Mouse (Mus musculus) macrophage (primary cell): Measurements from ENCODE around the gene Ap1s3. TPM values are rescaled to one million over a fixed set of nuclear protein-coding genes. Genes with fewer than 3 reads are reported as not detected.
A peak's percentile ranks its signal among the peaks of the same experiment; 100 is the strongest.

Experiments used
- H3K27ac ChIP-seq: fragments of 350-480 bp; formaldehyde crosslinking; 2 replicates; pipeline ENCODE4 v1.9.0; 2021
- H3K36me3 ChIP-seq: fragments of 350-480 bp; formaldehyde crosslinking; 2 replicates; pipeline ENCODE4 v1.9.0; 2021; ENCODE audit errors: inconsistent target
- H3K4me3 ChIP-seq: fragments of 350-480 bp; formaldehyde crosslinking; 2 replicates; pipeline ENCODE4 v1.9.0; 2021; ENCODE audit errors: inconsistent target
- H3K79me2 ChIP-seq: fragments of 350-480 bp; formaldehyde crosslinking; 2 replicates; pipeline ENCODE4 v1.9.0; 2021; ENCODE audit errors: inconsistent target
- WGBS: methylation state at CpG from one replicate; pipeline ENCODE4 v1.1.7; 2026; ENCODE audit warnings: inconsistent platforms; ENCODE audit not compliant: missing documents; 5-methylcytosine and 5-hydroxymethylcytosine counted together
- polyA plus RNA-seq: library from polyadenylated mRNA; stranded (reverse); fragments of 250-400 nt; gene quantifications from 3 replicates; pipeline ENCODE4 v1.2.4, GENCODE M21; 2018; ENCODE audit warnings: inconsistent platforms
- total RNA-seq, 78 experiments: library from RNA; depleted of rRNA; stranded (reverse); fragments of 250-400 nt; gene quantifications; 1 replicate in 9 of 78; 2 replicates in 24 of 78; 3 replicates in 43 of 78; 4 replicates in 2 of 78; pipeline ENCODE4 v1.2.4; 2018; ENCODE audit warnings: inconsistent platforms in 56 of 78

Ap1s3 gene
- total RNA-seq (2018; cell fraction: chromatin; rRNA removed) = 1 to 10 TPM in 3 of 26 experiments, under 1 TPM in 12, not detected in 11; 0.23 to 1.9 (median 0.66) TPM
- total RNA-seq (2018; cell fraction: cytosol; rRNA removed) = 1 to 10 TPM in 13 of 26 experiments, under 1 TPM in 13; 0.42 to 2.6 (median 1.2) TPM
- total RNA-seq (2018; cell fraction: nucleus; rRNA removed) = 1 to 10 TPM in 12 of 26 experiments, under 1 TPM in 14; 0.25 to 2.3 (median 0.81) TPM
- polyA plus RNA-seq = 1.1 to 2.0 TPM (median 1.3 TPM) in 3 replicates

DNA sequence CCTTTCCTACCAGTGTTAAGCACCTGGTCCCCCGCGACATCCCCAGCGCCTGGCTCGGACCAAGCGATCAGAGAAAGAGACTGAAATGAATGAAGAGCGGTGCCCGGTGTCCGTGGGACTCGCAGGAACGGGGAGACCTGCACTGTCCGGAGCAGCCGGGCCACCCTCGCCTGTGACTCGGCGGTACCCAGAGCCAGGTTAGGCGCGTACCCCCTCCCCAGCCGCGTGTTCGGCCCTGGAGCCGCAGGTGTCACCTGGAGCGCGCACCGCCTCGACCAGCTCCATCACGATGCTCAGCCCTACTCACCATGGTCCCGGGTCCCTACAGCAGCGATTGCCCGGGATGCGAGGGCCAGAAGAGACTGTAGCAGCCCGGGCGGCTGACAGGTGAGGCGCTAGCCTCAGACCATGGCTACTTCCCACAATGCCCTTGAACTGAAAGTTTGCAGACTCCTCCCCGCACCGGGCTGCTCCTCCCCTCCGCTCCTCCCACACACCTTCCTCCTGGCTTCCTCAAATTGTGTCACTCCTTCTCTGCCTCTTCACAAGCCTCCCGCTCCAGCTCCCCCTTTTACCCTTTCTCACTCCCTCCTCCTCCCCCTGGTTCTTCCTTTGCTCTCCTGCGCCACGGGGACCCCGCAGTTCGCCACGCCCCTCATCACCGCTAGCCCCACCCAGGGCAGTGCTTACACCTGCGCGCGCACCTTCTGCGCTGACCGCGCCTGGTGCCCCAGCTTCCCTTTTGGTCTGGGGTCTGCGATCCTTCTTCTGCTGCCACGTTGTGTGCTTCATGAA is at the start of gene Ap1s3:
TSS of gene Ap1s3 (minus strand) at position 430 of the 795 bp plus-strand sequence.
- no peak within 1 kb of the TSS for H3K27ac ChIP-seq
- H3K36me3 ChIP-seq = no peaks in the 10 kb centered on the region
- under 1% methylated on average over 50 of the region's 51 CpGs for WGBS
- H3K79me2 ChIP-seq = no peaks in the 10 kb centered on the region; the same call in 1 of the 2 replicates
- peak within 1 kb of the TSS; percentile 57 for H3K4me3 ChIP-seq

DNA sequence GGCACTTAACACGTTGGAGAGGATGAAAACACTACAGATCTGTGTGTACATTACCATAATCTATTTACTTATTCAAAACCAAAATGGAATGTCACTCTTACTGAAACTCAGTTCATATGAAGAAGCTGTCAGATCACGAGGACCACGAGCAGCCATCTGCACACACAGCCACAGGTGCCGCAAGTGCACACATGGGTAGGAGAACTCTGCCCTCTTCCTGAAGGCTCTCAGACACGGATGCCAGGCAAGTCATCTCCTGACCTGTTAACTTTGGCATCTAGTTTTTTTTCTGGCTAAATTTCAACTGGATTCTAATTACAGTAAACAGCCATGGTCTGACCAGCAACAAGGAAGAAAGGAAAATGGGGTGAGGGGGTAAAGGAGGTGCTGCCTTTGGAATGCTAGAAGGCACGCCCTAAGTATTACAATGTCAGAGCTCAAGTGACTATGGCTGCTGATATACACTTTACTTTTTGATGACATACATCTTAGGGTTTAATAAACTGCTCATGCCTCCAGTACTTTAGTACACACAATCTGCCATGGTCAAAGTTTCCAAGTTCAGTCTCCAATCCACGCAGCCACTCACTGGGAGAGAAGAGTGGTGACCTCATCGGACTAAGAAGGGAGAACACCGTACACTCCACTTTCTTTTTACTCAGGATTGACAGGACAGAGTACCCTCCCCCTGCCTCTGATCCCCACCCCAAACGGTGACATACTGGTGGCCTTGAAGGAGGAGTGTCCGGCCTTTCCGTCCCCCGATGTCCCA is 42.6 kb upstream of the Ap1s3 start:
- H3K36me3 ChIP-seq = peaks cover 25% of the 10 kb centered on the region
- H3K79me2 ChIP-seq = no peaks in the 10 kb centered on the region
- no peak overlapping the region for H3K4me3 ChIP-seq
- 97% methylated on average over 13 of the region's 13 CpGs for WGBS
- no peak overlapping the region for H3K27ac ChIP-seq

DNA sequence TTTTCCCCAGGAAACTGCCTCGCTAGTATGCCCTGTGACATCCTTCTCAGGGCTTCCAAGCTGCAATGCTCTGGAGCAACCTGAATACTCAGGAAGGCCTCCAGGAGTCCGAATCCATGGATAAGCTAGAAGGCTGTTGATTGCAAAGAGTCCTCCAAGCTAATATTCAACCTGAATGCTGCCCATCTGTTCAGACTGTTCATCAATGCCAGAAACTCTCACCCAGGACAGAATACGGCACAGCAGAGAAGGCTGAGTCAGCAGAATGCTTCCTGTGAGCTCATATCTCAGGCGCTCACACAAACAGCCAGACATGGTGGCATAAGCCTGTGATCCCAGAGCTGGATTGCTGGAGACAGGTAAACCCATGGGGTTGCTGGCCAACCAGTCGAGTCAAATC is 41.3 kb upstream of the Ap1s3 start:
- H3K36me3 ChIP-seq = peaks cover 26% of the 10 kb centered on the region
- no peak overlapping the region for H3K4me3 ChIP-seq
- WGBS = 98% methylated on average over 5 of the region's 5 CpGs

DNA sequence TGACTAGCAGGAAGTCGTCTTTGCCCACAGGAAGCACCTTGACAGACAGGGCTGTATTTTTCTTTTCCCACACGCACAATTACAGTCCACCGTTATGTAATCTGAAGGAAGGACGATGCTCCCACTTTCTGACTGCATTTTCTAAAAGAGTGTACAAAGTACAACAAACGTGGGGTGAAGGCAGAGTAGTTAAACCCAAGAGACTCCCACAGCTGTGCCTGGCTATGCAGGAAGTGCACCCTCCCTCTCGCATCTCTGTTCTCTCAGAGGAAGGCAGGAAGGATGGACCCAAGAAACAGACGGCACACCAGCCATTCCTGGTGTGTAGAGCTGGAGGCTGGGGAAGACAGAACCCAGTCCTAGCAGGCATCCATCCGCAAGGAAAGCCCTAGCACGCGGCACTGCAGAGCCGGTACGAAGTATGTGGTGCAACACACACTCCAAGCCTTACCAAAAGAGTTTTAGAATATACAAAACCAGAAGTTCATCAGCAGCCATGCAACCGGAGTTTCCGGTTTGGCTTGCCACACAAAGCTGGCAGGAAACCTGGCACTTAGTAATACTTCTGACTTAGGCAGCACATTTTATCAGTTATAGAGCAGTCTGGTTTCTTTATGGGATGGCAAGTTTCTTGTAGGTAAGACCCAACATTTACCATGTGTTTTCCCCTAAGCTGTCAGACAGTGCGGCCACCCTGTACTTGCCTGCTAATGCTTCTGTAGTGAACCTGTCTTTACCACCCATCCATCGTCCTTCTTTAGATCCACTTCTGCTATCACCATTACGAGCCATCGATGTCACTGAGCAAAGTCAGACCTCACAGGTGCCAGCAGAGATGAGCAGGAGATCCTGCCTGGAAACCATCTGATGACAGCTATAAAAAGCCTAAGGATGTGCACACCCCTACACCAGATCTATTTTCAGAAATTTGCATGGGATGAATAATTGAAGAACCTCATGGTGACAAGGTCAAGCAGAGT is 39.7 kb upstream of the Ap1s3 start:
- Histone ChIP-seq H3K27ac (peak overlapping the region; percentile 60), H3K36me3 (peaks cover 43% of the 10 kb centered on the region), H3K79me2 (no peaks in the 10 kb centered on the region), H3K4me3 (no peak overlapping the region)
- 5% methylated on average over 18 of the region's 18 CpGs for WGBS

More for the DNA sequence above, 41.3 kb upstream of the Ap1s3 start:
- no peak overlapping the region for H3K27ac ChIP-seq
- no peaks in the 10 kb centered on the region for H3K79me2 ChIP-seq

DNA sequence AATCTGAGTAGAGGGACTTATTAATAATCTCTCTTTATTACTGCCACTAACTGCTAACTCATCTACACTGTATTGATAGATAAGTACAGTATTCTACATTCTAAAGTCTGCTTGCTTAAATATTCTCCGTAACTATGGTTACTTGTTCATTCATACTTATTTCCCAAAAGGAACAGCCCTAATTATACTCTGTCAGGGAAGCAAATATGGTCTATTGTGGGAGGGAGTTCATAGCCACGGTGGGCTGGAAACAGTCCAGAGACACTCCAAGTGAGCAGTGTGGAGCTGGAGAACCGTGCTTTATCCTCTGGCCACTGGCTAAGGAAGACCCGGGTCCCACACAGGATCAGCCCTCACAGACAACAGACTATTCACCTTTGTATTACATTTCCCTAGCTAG is 38.9 kb upstream of the Ap1s3 start:
- no peak overlapping the region for H3K4me3 ChIP-seq
- H3K79me2 ChIP-seq = no peaks in the 10 kb centered on the region
- peaks cover 50% of the 10 kb centered on the region for H3K36me3 ChIP-seq
- H3K27ac ChIP-seq = peak overlapping the region; percentile 60
- 3% methylated on average over 3 of the region's 4 CpGs for WGBS

DNA sequence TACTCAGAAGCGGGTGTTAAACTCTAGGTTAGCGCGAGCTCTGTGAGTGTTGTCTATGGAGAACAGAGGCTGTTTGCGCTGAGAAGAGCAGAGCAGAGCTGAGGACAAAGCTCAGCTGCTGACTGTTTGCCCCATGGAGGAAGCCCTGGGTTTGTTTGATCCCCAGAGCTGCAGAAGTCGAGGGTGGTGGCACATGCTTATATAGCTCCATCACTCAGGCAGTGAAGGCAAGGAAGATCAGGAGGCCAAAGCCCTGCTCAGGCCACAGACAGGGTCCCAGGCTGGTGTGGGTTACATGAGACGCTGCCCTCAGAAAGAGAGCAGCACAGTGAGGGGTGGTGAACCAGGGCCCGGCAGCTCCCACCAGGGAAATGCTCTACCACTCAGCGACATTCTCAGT is 38.4 kb upstream of the Ap1s3 start:
- Histone ChIP-seq H3K4me3 (no peak overlapping the region), H3K36me3 (peaks cover 55% of the 10 kb centered on the region), H3K79me2 (no peaks in the 10 kb centered on the region), H3K27ac (no peak overlapping the region)
- WGBS = 64% methylated on average over 8 of the region's 8 CpGs

DNA sequence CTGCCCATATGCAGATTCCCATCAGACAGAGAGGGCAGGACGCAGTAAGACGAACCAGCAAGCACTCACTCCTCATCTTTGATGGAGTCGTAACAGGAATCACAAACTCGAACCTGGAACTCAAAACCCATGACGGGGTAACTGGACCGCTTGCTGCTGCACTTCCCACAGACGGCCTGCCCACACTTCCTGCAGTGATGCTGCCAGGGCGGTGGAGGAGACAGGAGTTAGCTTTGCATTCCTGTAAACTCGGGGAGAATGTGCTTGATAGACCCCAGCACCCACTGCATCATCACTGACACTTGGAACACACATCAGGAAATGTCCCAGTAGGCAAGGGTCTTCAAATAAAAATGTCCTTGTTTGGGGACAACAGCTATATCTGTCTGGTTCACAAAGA is 35.6 kb upstream of the Ap1s3 start:
- H3K27ac ChIP-seq = no peak overlapping the region
- H3K36me3 ChIP-seq = peaks cover 42% of the 10 kb centered on the region
- WGBS = 89% methylated on average over 9 of the region's 9 CpGs
- no peaks in the 10 kb centered on the region for H3K79me2 ChIP-seq
- no peak overlapping the region for H3K4me3 ChIP-seq

DNA sequence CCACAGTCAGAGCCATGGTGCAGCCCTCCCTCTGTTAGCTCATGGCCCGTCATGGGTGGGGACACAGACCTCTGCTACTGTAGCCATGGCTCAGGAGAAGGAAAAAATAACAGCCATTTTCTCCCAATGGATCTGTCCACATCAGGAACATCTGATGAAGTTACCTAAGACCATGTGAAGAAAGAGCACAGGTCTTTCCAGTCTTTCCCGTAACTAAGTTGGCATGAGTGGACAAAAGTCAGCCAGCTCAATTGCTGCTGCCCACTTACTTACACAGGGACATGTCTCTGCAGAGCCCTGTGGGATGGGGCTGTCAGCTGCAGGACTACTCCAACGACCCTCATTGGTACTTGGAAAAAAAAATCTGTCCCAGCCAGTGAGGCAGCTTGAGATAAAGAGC is 34.9 kb upstream of the Ap1s3 start:
- H3K36me3 ChIP-seq = peaks cover 47% of the 10 kb centered on the region
- WGBS = 95% methylated on average over 3 of the region's 3 CpGs

DNA sequence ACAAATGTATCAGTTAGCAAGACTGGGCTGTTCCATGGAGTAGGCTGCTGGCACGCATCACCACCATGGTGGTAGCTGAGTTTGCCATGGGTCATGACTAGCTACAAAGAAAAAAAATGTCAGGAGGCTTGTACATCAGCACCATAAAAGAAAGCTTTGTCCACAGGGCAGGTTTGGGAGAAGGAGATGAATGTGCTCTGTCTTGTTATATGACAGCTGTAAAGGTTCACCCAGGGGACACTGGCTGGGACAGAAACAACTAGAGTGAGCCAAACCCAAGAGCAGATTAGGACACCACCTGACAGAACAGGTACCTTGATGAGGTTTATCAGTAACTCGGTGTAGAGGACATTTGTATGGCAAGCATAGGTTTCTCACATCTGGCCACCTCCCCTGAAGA is 32.9 kb upstream of the Ap1s3 start:
- WGBS = 100% methylated on average over 2 of the region's 2 CpGs
- H3K79me2 ChIP-seq = no peaks in the 10 kb centered on the region
- no peak overlapping the region for H3K27ac ChIP-seq
- H3K4me3 ChIP-seq = no peak overlapping the region
- H3K36me3 ChIP-seq = peaks cover 47% of the 10 kb centered on the region

More for the DNA sequence above, 34.9 kb upstream of the Ap1s3 start:
- Histone ChIP-seq H3K27ac (no peak overlapping the region), H3K4me3 (no peak overlapping the region), H3K79me2 (no peaks in the 10 kb centered on the region)

DNA sequence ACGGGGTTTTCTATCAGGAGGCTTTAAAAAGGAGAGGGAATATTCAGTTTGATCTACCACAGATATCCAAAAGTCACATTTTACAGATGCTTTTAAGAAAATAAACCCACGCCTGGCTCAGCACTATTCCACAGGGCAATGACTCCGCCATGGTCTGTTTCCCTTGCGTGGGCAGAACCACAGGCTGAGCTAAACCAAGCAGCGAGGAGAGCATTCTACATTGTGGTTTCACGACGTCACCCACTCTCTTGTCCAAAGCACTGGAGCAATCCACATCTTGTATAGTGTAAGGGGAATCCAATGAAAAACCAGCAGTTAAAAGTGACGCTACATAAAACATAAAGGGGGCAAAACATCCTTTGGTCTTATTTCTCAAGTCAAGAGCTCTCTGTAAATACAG is 31.7 kb upstream of the Ap1s3 start:
- WGBS = 71% methylated on average over 8 of the region's 8 CpGs
- no peak overlapping the region for H3K27ac ChIP-seq
- no peaks in the 10 kb centered on the region for H3K79me2 ChIP-seq
- peaks cover 47% of the 10 kb centered on the region for H3K36me3 ChIP-seq
- H3K4me3 ChIP-seq = no peak overlapping the region

DNA sequence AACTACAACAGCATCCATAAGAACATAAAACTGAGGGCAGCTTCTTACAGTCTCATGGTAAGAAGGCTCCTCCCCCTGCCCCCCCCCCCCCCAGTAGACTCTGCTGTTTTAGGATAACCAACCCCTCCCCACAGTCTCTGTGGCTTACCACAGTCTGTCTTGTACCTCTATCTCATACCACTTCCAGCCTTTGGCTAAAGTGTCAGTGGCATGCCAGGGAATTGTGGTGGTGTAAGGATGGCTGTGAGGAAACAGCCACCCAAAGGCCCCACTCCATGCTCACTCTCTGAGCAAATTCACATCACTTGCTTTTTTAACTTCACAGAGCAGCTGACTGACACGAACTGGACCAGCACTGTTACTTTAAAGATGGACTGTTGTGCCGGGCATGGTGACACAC is 26.7 kb upstream of the Ap1s3 start:
- Histone ChIP-seq H3K4me3 (no peak overlapping the region), H3K27ac (no peak overlapping the region), H3K36me3 (0 out of 2 replicates have a peak, but pooled peaks cover 5% of the 10 kb centered on the region), H3K79me2 (no peaks in the 10 kb centered on the region)
- WGBS = 38% methylated on average over 2 of the region's 2 CpGs

DNA sequence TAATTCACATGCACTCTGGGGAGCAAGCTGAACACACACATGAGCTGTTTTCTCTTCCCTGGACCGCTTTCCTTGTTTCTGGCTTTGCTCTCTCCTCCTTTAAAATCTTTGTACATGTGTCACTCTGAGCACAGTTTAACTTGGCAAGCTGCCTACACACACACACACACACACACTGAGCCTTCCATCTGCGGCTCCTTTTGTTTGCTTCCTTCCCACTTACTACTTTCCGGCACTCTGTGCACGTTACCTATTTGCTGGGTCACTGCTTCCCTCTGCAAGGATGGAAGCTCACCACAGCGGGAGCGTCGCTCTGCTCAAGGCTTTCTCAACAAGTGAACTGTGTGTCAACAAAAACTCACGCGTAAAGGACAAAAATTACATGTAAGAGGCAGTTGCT is 25.6 kb upstream of the Ap1s3 start:
- WGBS = 8% methylated on average over 9 of the region's 9 CpGs
- Histone ChIP-seq H3K27ac (no peak overlapping the region), H3K4me3 (no peak overlapping the region), H3K36me3 (0 out of 2 replicates have a peak, but pooled peaks cover 5% of the 10 kb centered on the region), H3K79me2 (no peaks in the 10 kb centered on the region)

DNA sequence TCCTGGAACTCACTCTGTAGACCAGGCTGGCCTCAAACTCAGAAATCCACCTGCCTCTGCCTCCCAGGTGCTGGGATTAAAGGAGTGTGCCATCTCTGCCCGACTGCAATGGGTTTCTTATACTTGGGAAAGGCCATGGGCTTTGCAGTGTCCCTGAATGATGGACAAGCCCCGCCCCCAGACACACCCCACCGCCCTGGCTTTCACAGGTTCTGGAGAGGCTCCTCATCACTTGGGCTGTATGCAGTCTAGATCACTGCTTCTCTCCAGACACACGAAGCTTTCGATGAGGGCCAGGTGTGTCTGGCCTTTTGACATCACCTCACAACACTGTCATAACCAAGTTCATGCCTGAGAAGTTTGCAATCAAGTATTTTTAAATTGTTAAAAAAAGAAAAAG is 25.2 kb upstream of the Ap1s3 start:
- Histone ChIP-seq H3K79me2 (no peaks in the 10 kb centered on the region), H3K27ac (no peak overlapping the region), H3K4me3 (no peak overlapping the region), H3K36me3 (0 out of 2 replicates have a peak, but pooled peaks cover 1% of the 10 kb centered on the region)
- 54% methylated on average over 5 of the region's 5 CpGs for WGBS

DNA sequence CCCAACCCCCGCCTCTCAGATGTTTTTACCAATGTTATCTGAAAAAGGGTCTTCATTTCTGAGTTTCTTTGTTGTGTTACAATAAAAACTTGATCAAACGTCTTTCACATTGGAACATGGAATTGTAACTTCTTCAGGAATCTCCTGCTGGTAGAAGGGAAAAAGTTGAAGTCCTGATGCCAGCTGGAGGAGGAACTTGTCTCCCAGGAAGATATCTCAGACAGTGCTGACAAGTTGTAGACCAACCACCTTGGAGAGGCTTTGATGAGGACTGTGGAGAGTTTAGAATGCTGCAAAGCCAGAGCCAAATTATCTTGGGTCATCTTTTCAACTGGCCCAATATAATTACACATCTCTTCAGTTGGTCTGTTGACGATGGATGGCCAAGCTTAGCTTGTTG is 20.7 kb upstream of the Ap1s3 start:
- 98% methylated on average over 3 of the region's 3 CpGs for WGBS

More for the DNA sequence above, 20.7 kb upstream of the Ap1s3 start:
- Histone ChIP-seq H3K4me3 (no peak overlapping the region), H3K36me3 (no peaks in the 10 kb centered on the region), H3K27ac (no peak overlapping the region), H3K79me2 (no peaks in the 10 kb centered on the region)
